Mouse (Mus musculus) limb, embryonic 10.5 days (tissue): Measurements from ENCODE around the gene Fstl1. TPM values are rescaled to one million over a fixed set of nuclear protein-coding genes. Genes with fewer than 3 reads are reported as not detected.

ENCODE experiments used
- DNase-seq: peaks from one replicate; pipeline ENCODE4 v3.0.0-alpha.2; 2017; ENCODE audit warnings: low spot score
- H3K27ac ChIP-seq: fragments of 300-500 bp; sonication (generic); 2 replicates; pipeline ENCODE4 v1.5.1; 2016; ENCODE audit warnings: mild to moderate bottlenecking
- H3K27me3 ChIP-seq: fragments of 300-500 bp; sonication (generic); 2 replicates; pipeline ENCODE4 v1.6.1; 2016; ENCODE audit warnings: low read depth, mild to moderate bottlenecking; ENCODE audit not compliant: poor library complexity, severe bottlenecking
- H3K36me3 ChIP-seq: fragments of 300-500 bp; sonication (generic); 2 replicates; pipeline ENCODE4 v1.6.1; 2016; ENCODE audit warnings: mild to moderate bottlenecking, moderate library complexity
- H3K4me1 ChIP-seq: fragments of 300-500 bp; sonication (generic); 2 replicates; pipeline ENCODE4 v1.6.1; 2016
- H3K4me3 ChIP-seq: fragments of 300-500 bp; sonication (generic); 2 replicates; pipeline ENCODE4 v1.5.1; 2016; ENCODE audit warnings: mild to moderate bottlenecking, moderate library complexity
- H3K9me3 ChIP-seq: fragments of 300-500 bp; sonication (generic); replicated peaks from 2 replicates; pipeline ENCODE4 v1.6.1; 2016; ENCODE audit warnings: mild to moderate bottlenecking
- WGBS: fragments of 180-500 bp; shearing (Covaris S2); methylation state at CpG from one replicate; pipeline ENCODE4 v1.1.7; 2016; 5-methylcytosine and 5-hydroxymethylcytosine counted together
- polyA plus RNA-seq: library from polyadenylated mRNA; unstranded; fragments of >200 nt; fragmentation: Nextera tagmentation; extraction: Ambion mirVana; gene quantifications from 2 replicates; pipeline ENCODE4 v1.2.1, GENCODE M21; 2016

Fstl1 gene
- polyA plus RNA-seq, 1 experiment from 2014 or later = 215 TPM

- peaks cover 79% of the 10 kb centered on the region for H3K36me3 ChIP-seq
- no peak for DNase-seq
- no peaks in the 10 kb centered on the region for H3K9me3 ChIP-seq
- H3K4me1 ChIP-seq = peaks cover 60% of the 10 kb centered on the region
- H3K27me3 ChIP-seq = no peaks in the 10 kb centered on the region
- 57% methylated on average over 12 of the region's 12 CpGs for WGBS
- H3K27ac ChIP-seq = peak overlapping the region; percentile 91
- no peak overlapping the region for H3K4me3 ChIP-seq
Measured at GRCm38 (mm10) chr16:37790008-37790780, 13.5 kb downstream of the Fstl1 start.

GRCm38 (mm10) chr16:37790781-37791175 is 14.1 kb downstream of the Fstl1 start:
- DNase-seq = no peak

GRCm38 (mm10) chr16:37795651-37796150 is 19.0 kb downstream of the Fstl1 start:
- H3K36me3 ChIP-seq = peaks cover 61% of the 10 kb centered on the region
- no peaks in the 10 kb centered on the region for H3K27me3 ChIP-seq
- no peak overlapping the region for H3K4me3 ChIP-seq
- 96% methylated on average over 10 of the region's 10 CpGs for WGBS
- peaks cover 5% of the 10 kb centered on the region for H3K4me1 ChIP-seq
- DNase-seq = no peak
- no peaks in the 10 kb centered on the region for H3K9me3 ChIP-seq
- H3K27ac ChIP-seq = no peak overlapping the region

More at GRCm38 (mm10) chr16:37790781-37791175, 14.1 kb downstream of the Fstl1 start:
- H3K36me3 ChIP-seq = peaks cover 79% of the 10 kb centered on the region
- H3K27ac ChIP-seq = peak overlapping the region; percentile 91
- no peaks in the 10 kb centered on the region for H3K27me3 ChIP-seq
- no peaks in the 10 kb centered on the region for H3K9me3 ChIP-seq
- 84% methylated on average over 8 of the region's 8 CpGs for WGBS
- peaks cover 54% of the 10 kb centered on the region for H3K4me1 ChIP-seq
- H3K4me3 ChIP-seq = no peak overlapping the region

GRCm38 (mm10) chr16:37796270-37796669 is 19.6 kb downstream of the Fstl1 start:
- Histone ChIP-seq H3K9me3 (no peaks in the 10 kb centered on the region), H3K36me3 (peaks cover 60% of the 10 kb centered on the region), H3K4me3 (no peak overlapping the region), H3K4me1 (peaks cover 6% of the 10 kb centered on the region), H3K27ac (no peak overlapping the region), H3K27me3 (no peaks in the 10 kb centered on the region)
- DNase-seq = no peak
- 97% methylated on average over 11 of the region's 11 CpGs for WGBS

GRCm38 (mm10) chr16:37801097-37801496 is 24.4 kb downstream of the Fstl1 start:
- Histone ChIP-seq H3K9me3 (no peaks in the 10 kb centered on the region), H3K27me3 (no peaks in the 10 kb centered on the region), H3K4me3 (no peak overlapping the region), H3K4me1 (peaks cover 28% of the 10 kb centered on the region), H3K27ac (no peak overlapping the region), H3K36me3 (peaks cover 60% of the 10 kb centered on the region)
- 92% methylated on average over 2 of the region's 2 CpGs for WGBS
- no peak for DNase-seq

- no peak for DNase-seq
- H3K9me3 ChIP-seq = no peaks in the 10 kb centered on the region
- no peaks in the 10 kb centered on the region for H3K27me3 ChIP-seq
- H3K4me1 ChIP-seq = peaks cover 28% of the 10 kb centered on the region
- H3K27ac ChIP-seq = peak overlapping the region; percentile 28; the same call in 1 of the 2 replicates
- H3K36me3 ChIP-seq = peaks cover 71% of the 10 kb centered on the region
- WGBS = 55% methylated on average over 4 of the region's 4 CpGs
- H3K4me3 ChIP-seq = no peak overlapping the region
Measured at GRCm38 (mm10) chr16:37802686-37803295, 26.1 kb downstream of the Fstl1 start.

GRCm38 (mm10) chr16:37803387-37803950 is 26.8 kb downstream of the Fstl1 start:
- Histone ChIP-seq H3K4me1 (peaks cover 28% of the 10 kb centered on the region), H3K36me3 (peaks cover 74% of the 10 kb centered on the region), H3K27me3 (no peaks in the 10 kb centered on the region), H3K27ac (peak overlapping the region; percentile 28; the same call in 1 of the 2 replicates), H3K9me3 (no peaks in the 10 kb centered on the region), H3K4me3 (no peak overlapping the region)
- 96% methylated on average over 9 of the region's 9 CpGs for WGBS
- DNase-seq = no peak

- DNase-seq = no peak
- WGBS = 83% methylated on average over 3 of the region's 3 CpGs
- Histone ChIP-seq H3K27ac (no peak overlapping the region), H3K4me3 (no peak overlapping the region), H3K9me3 (no peaks in the 10 kb centered on the region), H3K4me1 (peaks cover 32% of the 10 kb centered on the region), H3K27me3 (no peaks in the 10 kb centered on the region), H3K36me3 (peaks cover 78% of the 10 kb centered on the region)
Measured at GRCm38 (mm10) chr16:37805746-37806495, 29.2 kb downstream of the Fstl1 start.

GRCm38 (mm10) chr16:37807269-37807668 is 30.6 kb downstream of the Fstl1 start:
- Histone ChIP-seq H3K4me3 (no peak overlapping the region), H3K36me3 (peaks cover 82% of the 10 kb centered on the region), H3K4me1 (peaks cover 25% of the 10 kb centered on the region), H3K27me3 (no peaks in the 10 kb centered on the region), H3K27ac (no peak overlapping the region), H3K9me3 (no peaks in the 10 kb centered on the region)
- 78% methylated on average over 8 of the region's 8 CpGs for WGBS
- no peak for DNase-seq

- peaks cover 28% of the 10 kb centered on the region for H3K4me1 ChIP-seq
- WGBS = 69% methylated on average over 10 of the region's 10 CpGs
- no peak overlapping the region for H3K4me3 ChIP-seq
- DNase-seq = no peak
- no peaks in the 10 kb centered on the region for H3K27me3 ChIP-seq
- peaks cover 65% of the 10 kb centered on the region for H3K36me3 ChIP-seq
- H3K9me3 ChIP-seq = no peaks in the 10 kb centered on the region
- H3K27ac ChIP-seq = peak overlapping the region; percentile 56; the same call in 1 of the 2 replicates
Measured at GRCm38 (mm10) chr16:37808866-37809622, 32.4 kb downstream of the Fstl1 start.

- Histone ChIP-seq H3K27me3 (no peaks in the 10 kb centered on the region), H3K27ac (peak overlapping the region; percentile 56; the same call in 1 of the 2 replicates), H3K4me3 (no peak overlapping the region), H3K36me3 (peaks cover 59% of the 10 kb centered on the region), H3K9me3 (no peaks in the 10 kb centered on the region), H3K4me1 (peaks cover 33% of the 10 kb centered on the region)
- 93% methylated on average over 6 of the region's 6 CpGs for WGBS
- DNase-seq = no peak
Measured at GRCm38 (mm10) chr16:37809623-37809992, 32.9 kb downstream of the Fstl1 start.

- H3K36me3 ChIP-seq = peaks cover 60% of the 10 kb centered on the region
- peak overlapping the region; percentile 1; the same call in 1 of the 2 replicates for H3K27ac ChIP-seq
- no peak overlapping the region for H3K4me3 ChIP-seq
- no peaks in the 10 kb centered on the region for H3K9me3 ChIP-seq
- WGBS = 88% methylated on average over 8 of the region's 8 CpGs
- H3K27me3 ChIP-seq = no peaks in the 10 kb centered on the region
- peaks cover 37% of the 10 kb centered on the region for H3K4me1 ChIP-seq
- no peak for DNase-seq
Measured at GRCm38 (mm10) chr16:37811874-37812273, 35.2 kb downstream of the Fstl1 start.
